Mouse (Mus musculus): ENCODE results near the gene Srrd.

- TF ChIP-seq CTCF (IDR thresholded peaks at IDR 0.05; ENCODE audit: control insufficient read depth, insufficient read depth, insufficient replicate concordance, low read depth, low read length) (no peak), POLR2A (IDR thresholded peaks at IDR 0.05; ENCODE audit: control insufficient read depth, low read depth, low read length) (no peak)
Measured at GRCm38 (mm10) chr5:112359520-112359919, 16.7 kb upstream of the Srrd start.

All from testis, adult 2 months (tissue).